Mouse (Mus musculus) olfactory bulb, adult 2 months (tissue): ENCODE results near the gene Ccr10.
"Not testable (repeated sequence)": the region's sequence is repeated elsewhere in the genome, so short reads cannot be mapped to it uniquely, and the experiment has no call there.

Experiments used
- CTCF ChIP-seq: fragments of 200-500 bp; IDR thresholded peaks from 2 replicates; pipeline ENCODE4 v1.5.1; 2012; ENCODE audit warnings: low read depth, mild to moderate bottlenecking, low read length, moderate library complexity; ENCODE audit not compliant: insufficient read depth
- POLR2A ChIP-seq: fragments of 200-500 bp; IDR thresholded peaks from 2 replicates; pipeline ENCODE4 v1.6.1; 2012; ENCODE audit warnings: mild to moderate bottlenecking, low read depth, low read length, moderate library complexity; ENCODE audit not compliant: insufficient read depth

DNA sequence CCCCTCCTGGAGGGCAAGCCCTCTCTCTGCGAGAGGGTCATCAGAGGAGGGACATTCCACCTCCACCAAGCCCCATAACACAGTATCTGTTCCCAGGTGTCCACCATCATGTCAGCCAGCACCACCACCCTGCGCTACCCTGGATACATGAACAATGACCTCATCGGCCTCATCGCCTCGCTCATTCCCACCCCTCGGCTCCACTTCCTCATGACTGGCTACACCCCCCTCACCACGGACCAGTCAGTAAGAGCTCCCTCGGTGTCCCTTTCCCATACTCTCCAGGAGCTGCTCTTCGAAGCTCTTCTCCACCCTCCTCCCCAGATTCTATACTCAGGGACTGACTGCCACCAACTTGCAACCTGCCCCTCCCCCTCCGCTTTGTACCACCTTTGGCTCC is 15.1 kb downstream of the Ccr10 start:
- not testable (repeated sequence) for TF ChIP-seq CTCF, POLR2A
